Mouse (Mus musculus) kidney, postnatal 0 days (tissue): ENCODE measurements at regions not wholly inside any gene's neighbourhood (a gene's known extent, or its start where the extent isn't known, plus 50 kb on each side); places are given as distances from the start of the nearest gene placed in this dataset.
A peak's percentile ranks its signal among the peaks of the same experiment; 100 is the strongest.

ENCODE experiments used
- ATAC-seq: fragments of 200-750 bp; cut with Nextera tagmentation; replicated peaks from 2 replicates; pipeline ENCODE4 v1.8.0; 2017; ENCODE audit warnings: low read depth, moderate number of reproducible peaks, moderate TSS enrichment, moderate library complexity; ENCODE audit not compliant: low FRiP score
- DNase-seq: peaks from one replicate; pipeline ENCODE4 v3.0.0-alpha.2; 2016; ENCODE audit warnings: low spot score
- H3K27ac ChIP-seq: fragments of 300-500 bp; sonication (generic); 2 replicates; pipeline ENCODE4 v1.5.1; 2014; ENCODE audit warnings: mild to moderate bottlenecking
- H3K27me3 ChIP-seq: fragments of 300-500 bp; sonication (generic); 2 replicates; pipeline ENCODE4 v1.6.1; 2014; ENCODE audit warnings: low read length, mixed read lengths; ENCODE audit not compliant: insufficient read depth
- H3K36me3 ChIP-seq: fragments of 300-500 bp; sonication (generic); 2 replicates; pipeline ENCODE4 v1.6.1; 2014; ENCODE audit warnings: low read length, mixed read lengths; ENCODE audit not compliant: insufficient read depth
- H3K4me1 ChIP-seq: fragments of 300-500 bp; sonication (generic); replicated peaks from 2 replicates; pipeline ENCODE4 v1.6.1; 2014; ENCODE audit warnings: antibody characterized with exemption, low read length, mixed read lengths; ENCODE audit not compliant: insufficient read depth
- H3K4me2 ChIP-seq: fragments of 300-500 bp; sonication (generic); 2 replicates; pipeline ENCODE4 v1.6.1; 2014; ENCODE audit warnings: mild to moderate bottlenecking, low read length, moderate library complexity, mixed read lengths
- H3K4me3 ChIP-seq: fragments of 300-500 bp; sonication (generic); replicated peaks from 2 replicates; pipeline ENCODE4 v1.5.1; 2014; ENCODE audit warnings: low read depth, low read length
- H3K9ac ChIP-seq: fragments of 300-500 bp; sonication (generic); 2 replicates; pipeline ENCODE4 v1.6.1; 2014; ENCODE audit warnings: low read depth, low read length
- H3K9me3 ChIP-seq: fragments of 300-500 bp; sonication (generic); replicated peaks from 2 replicates; pipeline ENCODE4 v1.6.1; 2016; ENCODE audit warnings: low read length, inconsistent platforms, mixed read lengths
- CTCF ChIP-seq: IDR thresholded peaks from 2 replicates; pipeline ENCODE4 v1.5.1; 2016; ENCODE audit warnings: antibody characterized with exemption, low read depth, mild to moderate bottlenecking, moderate library complexity
- WGBS: fragments of 180-500 bp; shearing (Covaris S2); extraction: QIAGEN DNeasy Blood & Tissue Kit; methylation state at CpG from one replicate; pipeline ENCODE4 v1.1.7; 2014; 5-methylcytosine and 5-hydroxymethylcytosine counted together

DNA sequence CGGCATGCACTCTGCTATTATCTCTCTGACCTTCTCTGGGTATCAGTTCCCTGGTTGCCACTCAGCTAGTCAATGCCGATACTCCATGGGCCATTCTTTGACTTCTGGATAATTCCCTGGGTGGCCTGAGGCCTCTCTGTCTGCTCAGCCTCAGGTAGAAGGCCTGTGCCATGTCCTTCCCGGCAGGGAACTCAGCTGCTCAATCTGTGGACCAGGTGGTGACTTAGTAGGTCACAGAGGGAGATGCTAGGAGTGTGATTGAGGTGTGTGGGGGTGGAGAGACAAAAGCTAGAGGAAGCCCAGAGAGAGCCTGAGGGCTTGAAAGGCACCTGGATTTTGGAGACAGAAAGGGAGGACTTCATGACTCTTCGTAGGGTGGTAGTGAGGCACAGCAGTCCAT lies 188.0 kb upstream of the Cops8 start:
- H3K4me1 ChIP-seq = no peaks in the 10 kb centered on the region
- H3K36me3 ChIP-seq = no peaks in the 10 kb centered on the region
- DNase-seq (no peak), ATAC-seq (no peak)
- no peak for TF ChIP-seq CTCF
- H3K9ac ChIP-seq = no peak overlapping the region
- H3K9me3 ChIP-seq = no peaks in the 10 kb centered on the region
- no peak overlapping the region for H3K27ac ChIP-seq
- 91% methylated on average over 4 of the region's 4 CpGs for WGBS
- no peak overlapping the region for H3K4me2 ChIP-seq
- H3K27me3 ChIP-seq = no peaks in the 10 kb centered on the region
- H3K4me3 ChIP-seq = no peak overlapping the region

DNA sequence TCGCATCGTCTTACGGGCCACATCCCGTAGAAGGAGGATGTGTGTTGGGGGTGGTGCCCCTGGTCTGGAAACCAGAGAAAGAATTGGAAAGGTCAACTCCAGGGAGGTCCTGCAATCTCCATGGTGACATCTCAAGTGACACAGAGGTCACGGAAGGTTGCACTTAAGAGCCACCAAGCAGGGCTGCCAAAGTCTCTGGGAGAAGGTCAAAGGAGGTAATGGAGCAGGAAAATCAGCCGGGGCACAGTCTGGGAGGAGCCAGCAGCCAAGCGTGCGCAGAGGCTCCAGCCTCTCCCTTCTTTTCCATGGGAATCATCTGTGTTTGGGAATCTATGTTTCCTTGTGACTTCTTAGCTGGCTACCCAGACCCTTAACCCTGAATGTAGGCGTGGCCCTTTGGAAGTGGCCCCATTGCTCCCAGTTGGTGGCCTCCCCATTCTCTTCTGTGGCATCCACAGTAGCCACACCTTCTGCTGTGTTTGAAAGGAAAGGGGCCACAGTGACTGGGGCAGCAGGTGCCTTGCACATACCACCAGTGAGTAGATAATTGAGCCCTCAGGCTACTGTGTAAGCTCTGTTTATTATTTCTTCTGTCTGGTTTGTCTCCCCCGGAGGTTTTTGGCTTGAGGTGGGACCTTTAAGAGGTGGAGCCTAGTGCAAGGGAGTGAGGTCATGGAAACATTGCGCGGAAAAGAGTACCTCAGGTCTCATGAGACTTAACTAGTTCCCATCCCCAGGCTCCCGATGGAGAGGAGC lies 178.5 kb upstream of the Cops8 start:
- Histone ChIP-seq H3K4me2 (peak overlapping the region; percentile 31; the same call in 1 of the 2 replicates), H3K27me3 (no peaks in the 10 kb centered on the region), H3K9ac (no peak overlapping the region), H3K4me3 (no peak overlapping the region), H3K9me3 (no peaks in the 10 kb centered on the region), H3K36me3 (no peaks in the 10 kb centered on the region), H3K4me1 (no peaks in the 10 kb centered on the region; the same call in 1 of the 2 replicates), H3K27ac (peak overlapping the region; percentile 62)
- TF ChIP-seq CTCF = no peak
- DNase-seq = peak; percentile 85
- ATAC-seq = peak; percentile 87
- 16% methylated on average over 13 of the region's 13 CpGs for WGBS

DNA sequence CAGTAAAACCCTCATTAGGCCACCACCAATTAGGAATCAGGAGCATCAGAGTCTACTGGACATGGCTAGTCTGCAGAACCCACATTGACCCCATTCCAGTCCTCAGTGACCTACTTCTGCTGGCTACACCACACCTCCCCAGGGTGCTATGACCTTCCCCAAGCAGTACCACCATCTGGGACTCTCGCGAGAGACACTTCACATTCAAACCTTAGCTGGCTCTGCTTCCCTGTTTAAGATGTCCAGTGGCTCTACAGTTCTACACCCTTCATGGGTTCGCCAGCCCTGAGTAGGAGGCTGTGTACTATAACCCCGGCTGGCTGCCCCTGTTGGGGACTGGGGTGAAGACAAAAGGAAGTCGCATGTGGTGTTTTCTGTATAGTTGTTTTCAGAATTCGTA lies 174.4 kb upstream of the Cops8 start:
- no peak for TF ChIP-seq CTCF
- DNase-seq = no peak
- Histone ChIP-seq H3K4me3 (no peak overlapping the region), H3K36me3 (no peaks in the 10 kb centered on the region), H3K9ac (no peak overlapping the region), H3K27ac (no peak overlapping the region), H3K4me1 (no peaks in the 10 kb centered on the region; the same call in 1 of the 2 replicates), H3K9me3 (no peaks in the 10 kb centered on the region), H3K4me2 (no peak overlapping the region), H3K27me3 (no peaks in the 10 kb centered on the region)
- 87% methylated on average over 6 of the region's 6 CpGs for WGBS
- ATAC-seq = no peak

DNA sequence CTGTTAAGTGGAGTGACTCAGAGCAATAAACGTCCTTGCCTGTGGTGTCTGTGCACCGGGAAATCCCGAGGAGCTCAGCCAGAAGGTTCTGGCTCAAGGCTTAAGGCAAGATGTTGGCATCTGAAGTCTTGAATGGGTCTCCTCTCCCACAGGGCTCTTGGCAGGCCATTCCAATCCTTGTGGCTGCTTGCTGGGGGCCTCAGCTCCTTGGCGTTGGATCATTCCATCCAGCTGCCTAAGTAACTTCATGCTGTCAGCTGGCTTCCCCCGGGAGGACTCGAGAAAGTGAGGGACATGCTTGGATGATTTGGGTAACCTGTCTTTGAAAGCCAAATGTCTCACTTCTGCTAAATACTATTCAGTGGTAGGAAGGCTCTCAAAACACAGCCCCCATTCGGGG lies 174.0 kb upstream of the Cops8 start:
- Histone ChIP-seq H3K4me3 (no peak overlapping the region), H3K27me3 (no peaks in the 10 kb centered on the region), H3K9ac (no peak overlapping the region), H3K4me1 (no peaks in the 10 kb centered on the region; the same call in 1 of the 2 replicates), H3K4me2 (no peak overlapping the region), H3K27ac (no peak overlapping the region), H3K9me3 (no peaks in the 10 kb centered on the region), H3K36me3 (no peaks in the 10 kb centered on the region)
- 62% methylated on average over 7 of the region's 7 CpGs for WGBS
- ATAC-seq (no peak), DNase-seq (no peak)
- TF ChIP-seq CTCF = no peak

DNA sequence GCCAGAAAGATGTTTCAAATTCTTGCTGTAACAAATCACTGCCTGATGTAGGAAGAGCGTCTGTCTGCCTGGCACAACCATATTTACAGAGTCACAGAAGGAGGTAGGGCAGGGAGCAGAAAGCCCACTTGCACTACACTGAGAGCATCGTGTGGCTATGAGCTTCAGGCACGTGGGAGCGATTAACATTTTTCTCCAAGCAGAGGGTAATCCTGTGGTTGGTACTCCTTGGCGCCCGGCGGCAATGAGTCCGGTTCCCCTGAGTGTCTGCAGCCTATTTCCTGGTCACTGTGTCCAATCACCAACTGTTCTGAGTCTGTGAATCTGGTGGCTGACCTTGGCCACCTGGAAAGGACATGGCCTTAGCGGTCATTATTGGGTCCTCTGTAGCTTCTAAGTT lies 172.3 kb upstream of the Cops8 start:
- DNase-seq (no peak), ATAC-seq (no peak)
- Histone ChIP-seq H3K27me3 (no peaks in the 10 kb centered on the region), H3K4me2 (no peak overlapping the region), H3K4me3 (no peak overlapping the region), H3K9me3 (no peaks in the 10 kb centered on the region), H3K27ac (no peak overlapping the region), H3K36me3 (no peaks in the 10 kb centered on the region), H3K4me1 (0 out of 2 replicates have a peak, but pooled peaks cover 3% of the 10 kb centered on the region), H3K9ac (no peak overlapping the region)
- no peak for TF ChIP-seq CTCF
- 88% methylated on average over 9 of the region's 9 CpGs for WGBS

DNA sequence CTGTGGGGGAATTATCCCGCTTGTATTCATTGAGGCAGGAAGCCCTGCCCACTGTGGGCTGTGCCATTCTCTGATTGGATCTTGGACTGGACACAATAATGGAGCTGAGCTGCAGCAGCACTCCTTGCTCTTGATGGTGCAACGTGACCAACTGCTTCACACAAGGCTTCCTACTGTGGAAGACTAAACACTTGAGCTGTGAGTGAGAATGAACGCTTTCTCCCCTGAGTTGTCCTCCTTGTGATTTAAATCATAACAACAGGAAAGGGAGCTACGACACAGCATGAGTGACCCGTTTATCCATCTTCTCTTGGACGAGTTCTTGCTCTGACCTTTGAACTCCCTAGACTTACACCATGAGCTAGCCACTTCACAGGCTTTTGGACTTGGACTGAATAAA lies 171.0 kb upstream of the Cops8 start:
- no peaks in the 10 kb centered on the region for H3K27me3 ChIP-seq
- WGBS = 49% methylated on average over 6 of the region's 6 CpGs
- no peak for ATAC-seq

More for the DNA sequence above, 171.0 kb upstream of the Cops8 start:
- DNase-seq = no peak
- H3K4me3 ChIP-seq = no peak overlapping the region
- no peak for TF ChIP-seq CTCF
- H3K9me3 ChIP-seq = no peaks in the 10 kb centered on the region
- 0 out of 2 replicates have a peak, but pooled peaks cover 3% of the 10 kb centered on the region for H3K4me1 ChIP-seq
- no peak overlapping the region for H3K9ac ChIP-seq
- no peaks in the 10 kb centered on the region for H3K36me3 ChIP-seq
- H3K27ac ChIP-seq = no peak overlapping the region
- H3K4me2 ChIP-seq = no peak overlapping the region
